Mouse (Mus musculus) stomach, postnatal 0 days (tissue): Measurements from ENCODE around the gene Iqcd. TPM values are rescaled to one million over a fixed set of nuclear protein-coding genes. Genes with fewer than 3 reads are reported as not detected.
A peak's percentile ranks its signal among the peaks of the same experiment; 100 is the strongest.

Experiments
- ATAC-seq: fragments of 200-750 bp; cut with Nextera tagmentation; 2 replicates; pipeline ENCODE4 v1.8.0; 2017; ENCODE audit not compliant: low FRiP score, low TSS enrichment
- DNase-seq: peaks from one replicate; pipeline ENCODE4 v3.0.0-alpha.2; 2016; ENCODE audit warnings: low spot score
- H3K27ac ChIP-seq: fragments of 300-500 bp; sonication (generic); replicated peaks from 2 replicates; pipeline ENCODE4 v1.5.1; 2014; ENCODE audit warnings: mild to moderate bottlenecking, control low read depth
- H3K27me3 ChIP-seq: fragments of 300-500 bp; sonication (generic); 2 replicates; pipeline ENCODE4 v1.6.1; 2014; ENCODE audit warnings: low read length; ENCODE audit not compliant: control insufficient read depth, insufficient read depth
- H3K36me3 ChIP-seq: fragments of 300-500 bp; sonication (generic); 2 replicates; pipeline ENCODE4 v1.6.1; 2014; ENCODE audit warnings: low read length, mixed read lengths; ENCODE audit not compliant: control insufficient read depth, insufficient read depth
- H3K4me1 ChIP-seq: fragments of 300-500 bp; sonication (generic); replicated peaks from 2 replicates; pipeline ENCODE4 v1.6.1; 2014; ENCODE audit warnings: antibody characterized with exemption; ENCODE audit not compliant: control insufficient read depth, insufficient read depth
- H3K4me2 ChIP-seq: fragments of 300-500 bp; sonication (generic); replicated peaks from 2 replicates; pipeline ENCODE4 v1.6.1; 2014; ENCODE audit warnings: low read depth, mild to moderate bottlenecking, control low read depth, moderate library complexity
- H3K4me3 ChIP-seq: fragments of 300-500 bp; sonication (generic); 2 replicates; pipeline ENCODE4 v1.5.1; 2014; ENCODE audit warnings: low read depth, low read length, control low read depth
- H3K9ac ChIP-seq: fragments of 300-500 bp; sonication (generic); 2 replicates; pipeline ENCODE4 v1.6.1; 2014; ENCODE audit warnings: mild to moderate bottlenecking, low read length, control low read depth, mixed read lengths
- H3K9me3 ChIP-seq: fragments of 300-500 bp; sonication (generic); 2 replicates; pipeline ENCODE4 v1.6.1; 2016; ENCODE audit warnings: low read length; ENCODE audit not compliant: control insufficient read depth
- CTCF ChIP-seq: IDR thresholded peaks from 2 replicates; pipeline ENCODE4 v1.5.1; 2016; ENCODE audit warnings: antibody characterized with exemption, low read depth, mild to moderate bottlenecking, moderate library complexity
- EP300 ChIP-seq: optimal IDR thresholded peaks from 2 replicates; pipeline ENCODE3; 2016; ENCODE audit warnings: antibody characterized with exemption
- WGBS: fragments of 180-500 bp; shearing (Covaris S2); extraction: QIAGEN DNeasy Blood & Tissue Kit; methylation state at CpG from one replicate; pipeline ENCODE4 v1.1.7; 2014; 5-methylcytosine and 5-hydroxymethylcytosine counted together
- polyA plus RNA-seq: library from polyadenylated mRNA; unstranded; fragments of >200 nt; fragmentation: Nextera tagmentation; extraction: Ambion mirVana; gene quantifications from 2 replicates; pipeline ENCODE4 v1.2.1, GENCODE M21; 2015

Iqcd gene
- polyA plus RNA-seq, 1 experiment from 2014 or later = 0.36 TPM

DNA sequence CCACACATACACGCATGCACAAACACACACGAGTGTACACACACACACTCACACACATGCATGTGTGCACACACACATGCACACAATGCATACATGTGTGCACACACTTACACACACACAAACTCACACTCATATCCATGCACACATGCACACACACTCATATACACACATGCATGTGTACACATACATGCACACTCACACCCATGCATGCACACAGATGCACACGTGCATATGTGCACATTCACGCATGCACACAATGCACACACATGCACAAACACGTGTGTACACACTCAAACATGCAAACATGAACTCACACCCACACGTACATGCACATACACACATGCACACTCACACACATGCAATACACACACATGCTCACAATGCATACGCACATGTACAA lies 51.3 kb downstream of the Iqcd start:
- Histone ChIP-seq H3K9ac (no peak overlapping the region), H3K27ac (no peak overlapping the region), H3K36me3 (no peaks in the 10 kb centered on the region), H3K27me3 (no peaks in the 10 kb centered on the region), H3K9me3 (no peaks in the 10 kb centered on the region), H3K4me2 (no peak overlapping the region), H3K4me3 (no peak overlapping the region), H3K4me1 (no peaks in the 10 kb centered on the region)
- DNase-seq = no peak
- no peak for TF ChIP-seq CTCF
- TF ChIP-seq EP300 = no peak
- no peak for ATAC-seq
- WGBS = 90% methylated on average over 7 of the region's 7 CpGs

DNA sequence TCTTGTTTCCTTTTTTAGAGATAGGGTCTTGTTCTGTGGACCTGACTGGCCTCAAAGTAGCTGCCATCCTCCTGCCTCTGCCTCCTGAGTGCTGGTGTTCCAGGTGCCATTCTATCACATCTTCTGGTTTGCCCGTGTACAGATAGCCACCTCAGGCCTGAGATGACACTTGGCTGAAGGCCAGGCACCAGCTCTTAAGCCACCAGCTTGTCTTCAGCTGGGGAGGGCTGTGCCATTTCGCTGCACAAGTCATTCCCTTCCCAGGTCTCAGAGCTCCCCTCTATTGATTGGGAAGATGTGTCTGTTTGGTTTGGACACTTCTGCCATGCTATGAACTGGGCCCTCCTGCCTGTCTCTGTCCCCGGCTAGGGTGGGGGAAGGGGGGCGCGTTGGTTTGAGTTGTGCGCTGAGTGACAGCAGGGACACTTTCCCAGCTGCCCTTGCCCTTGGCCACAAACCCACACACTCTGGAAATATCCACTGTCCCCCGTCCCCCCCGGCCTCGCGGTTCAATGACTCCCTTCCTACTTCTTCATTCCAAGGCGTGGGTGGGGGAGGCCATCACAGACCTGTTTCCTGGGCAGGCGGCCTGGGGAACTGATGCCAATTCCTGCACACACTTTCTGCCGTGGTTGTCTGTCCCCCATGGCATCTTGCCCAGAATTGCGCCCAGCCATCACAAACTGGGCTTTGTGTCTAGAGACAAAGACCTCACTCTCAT lies 54.7 kb downstream of the Iqcd start:
- H3K9me3 ChIP-seq = no peaks in the 10 kb centered on the region
- no peak overlapping the region for H3K9ac ChIP-seq
- no peak overlapping the region for H3K27ac ChIP-seq
- H3K4me2 ChIP-seq = no peak overlapping the region
- 0 out of 2 replicates have a peak, but pooled peaks cover under 1% of the 10 kb centered on the region for H3K4me1 ChIP-seq
- no peaks in the 10 kb centered on the region for H3K36me3 ChIP-seq
- H3K4me3 ChIP-seq = no peak overlapping the region
- H3K27me3 ChIP-seq = no peaks in the 10 kb centered on the region
- TF ChIP-seq EP300 = no peak
- no peak for TF ChIP-seq CTCF
- 63% methylated on average over 14 of the region's 14 CpGs for WGBS
- ATAC-seq = no peak
- DNase-seq = no peak

GRCm38 (mm10) chr5:120644227-120644626 lies 55.4 kb downstream of the Iqcd start:
- H3K4me2 ChIP-seq = no peak overlapping the region
- no peaks in the 10 kb centered on the region for H3K27me3 ChIP-seq
- DNase-seq (no peak), ATAC-seq (no peak)
- TF ChIP-seq EP300 (no peak), CTCF (no peak)
- H3K36me3 ChIP-seq = no peaks in the 10 kb centered on the region
- WGBS = 78% methylated on average over 3 of the region's 3 CpGs
- 0 out of 2 replicates have a peak, but pooled peaks cover 2% of the 10 kb centered on the region for H3K4me1 ChIP-seq
- no peaks in the 10 kb centered on the region for H3K9me3 ChIP-seq
- no peak overlapping the region for H3K9ac ChIP-seq
- H3K4me3 ChIP-seq = no peak overlapping the region
- no peak overlapping the region for H3K27ac ChIP-seq

DNA sequence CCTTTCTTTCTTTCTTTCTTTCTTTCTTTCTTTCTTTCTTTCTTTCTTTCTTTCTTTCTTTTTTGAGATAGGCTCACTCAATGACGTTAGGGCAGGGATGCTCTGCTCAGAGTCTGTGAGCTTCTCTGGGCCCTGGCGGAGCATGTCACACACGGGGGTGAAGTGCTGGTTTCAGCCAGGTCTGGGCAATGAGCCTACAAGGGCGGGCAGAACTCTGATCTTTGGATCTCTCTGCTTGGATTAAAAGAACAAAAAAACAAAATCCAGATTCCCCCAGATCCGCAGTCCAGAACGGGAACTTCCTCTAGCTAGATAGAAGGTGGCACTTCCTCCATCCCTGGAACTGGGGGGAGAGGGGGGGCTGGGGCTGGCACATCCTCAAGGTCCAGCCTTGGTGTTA lies 57.0 kb downstream of the Iqcd start:
- Histone ChIP-seq H3K27me3 (0 out of 2 replicates have a peak, but pooled peaks cover 3% of the 10 kb centered on the region), H3K36me3 (no peaks in the 10 kb centered on the region), H3K4me1 (0 out of 2 replicates have a peak, but pooled peaks cover 2% of the 10 kb centered on the region), H3K27ac (no peak overlapping the region), H3K9ac (no peak overlapping the region), H3K9me3 (no peaks in the 10 kb centered on the region), H3K4me3 (no peak overlapping the region), H3K4me2 (no peak overlapping the region)
- no peak for DNase-seq
- TF ChIP-seq EP300 (no peak), CTCF (no peak)
- no peak for ATAC-seq
- WGBS = 30% methylated on average over 6 of the region's 6 CpGs

DNA sequence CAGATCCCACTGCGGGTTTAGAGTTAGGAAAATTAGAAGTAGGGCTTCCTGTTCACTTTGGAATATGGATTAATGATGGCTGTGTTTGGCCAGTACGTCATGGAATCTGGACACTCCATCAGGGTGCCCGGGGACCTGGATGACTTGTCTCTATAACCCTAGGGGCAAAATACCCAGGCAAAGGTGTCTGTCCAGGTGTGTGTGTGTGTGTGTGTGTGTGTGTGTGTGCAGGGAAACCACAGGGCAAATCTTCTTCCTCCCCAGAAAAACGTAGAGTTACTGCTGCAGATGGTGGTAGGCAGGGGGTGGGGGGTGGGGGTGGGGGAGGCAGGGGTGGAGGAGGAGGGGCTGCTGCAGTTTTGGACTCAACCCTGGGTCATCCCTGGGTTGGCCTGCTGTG lies 58.5 kb downstream of the Iqcd start:
- TF ChIP-seq EP300 = no peak
- no peak for TF ChIP-seq CTCF
- Histone ChIP-seq H3K36me3 (no peaks in the 10 kb centered on the region), H3K9me3 (no peaks in the 10 kb centered on the region), H3K4me2 (no peak overlapping the region), H3K27me3 (0 out of 2 replicates have a peak, but pooled peaks cover 3% of the 10 kb centered on the region), H3K9ac (no peak overlapping the region), H3K4me3 (no peak overlapping the region), H3K4me1 (0 out of 2 replicates have a peak, but pooled peaks cover 2% of the 10 kb centered on the region), H3K27ac (no peak overlapping the region)
- no peak for ATAC-seq
- WGBS = 57% methylated on average over 4 of the region's 4 CpGs
- no peak for DNase-seq

- no peak overlapping the region for H3K4me3 ChIP-seq
Observed at GRCm38 (mm10) chr5:120647814-120648491, 59.1 kb downstream of the Iqcd start.

More at GRCm38 (mm10) chr5:120647814-120648491, 59.1 kb downstream of the Iqcd start:
- TF ChIP-seq EP300 = no peak
- peak; percentile 36 for TF ChIP-seq CTCF
- no peaks in the 10 kb centered on the region for H3K9me3 ChIP-seq
- no peaks in the 10 kb centered on the region for H3K36me3 ChIP-seq
- no peak overlapping the region for H3K27ac ChIP-seq
- peak overlapping the region; percentile 54 for H3K4me2 ChIP-seq
- no peak for DNase-seq
- WGBS = 28% methylated on average over 12 of the region's 12 CpGs
- no peak; the same call in 1 of the 2 replicates for ATAC-seq
- 0 out of 2 replicates have a peak, but pooled peaks cover 2% of the 10 kb centered on the region for H3K4me1 ChIP-seq
- H3K9ac ChIP-seq = no peak overlapping the region
- H3K27me3 ChIP-seq = 0 out of 2 replicates have a peak, but pooled peaks cover 3% of the 10 kb centered on the region
